Mouse (Mus musculus) hindbrain, embryonic 11.5 days (tissue): ENCODE data around the gene Adss. TPM values are rescaled to one million over a fixed set of nuclear protein-coding genes. Genes with fewer than 3 reads are reported as not detected.

ENCODE experiments used
- ATAC-seq: fragments of 200-750 bp; cut with Nextera tagmentation; 2 replicates; pipeline ENCODE4 v1.8.0; 2017; ENCODE audit warnings: mild to moderate bottlenecking, moderate TSS enrichment, moderate library complexity; ENCODE audit not compliant: low FRiP score
- DNase-seq: peaks from one replicate; pipeline ENCODE4 v3.0.0-alpha.2; 2015; ENCODE audit warnings: low spot score
- H3K27ac ChIP-seq: fragments of 300-500 bp; sonication (generic); 2 replicates; pipeline ENCODE4 v1.5.1; 2014; ENCODE audit warnings: mild to moderate bottlenecking, low read depth, low read length
- H3K27me3 ChIP-seq: fragments of 300-500 bp; sonication (generic); 2 replicates; pipeline ENCODE4 v1.6.1; 2014; ENCODE audit warnings: mild to moderate bottlenecking, low read length, moderate library complexity, mixed read lengths; ENCODE audit not compliant: control insufficient read depth, insufficient read depth
- H3K36me3 ChIP-seq: fragments of 300-500 bp; sonication (generic); 2 replicates; pipeline ENCODE4 v1.6.1; 2014; ENCODE audit warnings: mild to moderate bottlenecking, low read length, moderate library complexity, mixed read lengths; ENCODE audit not compliant: control insufficient read depth, insufficient read depth
- H3K4me1 ChIP-seq: fragments of 300-500 bp; sonication (generic); replicated peaks from 2 replicates; pipeline ENCODE4 v1.6.1; 2014; ENCODE audit warnings: low read length, mixed read lengths; ENCODE audit not compliant: control insufficient read depth, insufficient read depth
- H3K4me2 ChIP-seq: fragments of 300-500 bp; sonication (generic); replicated peaks from 2 replicates; pipeline ENCODE4 v1.6.1; 2014; ENCODE audit warnings: mild to moderate bottlenecking, low read depth, low read length
- H3K4me3 ChIP-seq: fragments of 300-500 bp; sonication (generic); 2 replicates; pipeline ENCODE4 v1.5.1; 2014; ENCODE audit warnings: low read depth, low read length
- H3K9ac ChIP-seq: fragments of 300-500 bp; sonication (generic); 2 replicates; pipeline ENCODE4 v1.6.1; 2014; ENCODE audit warnings: low read depth, low read length
- H3K9me3 ChIP-seq: fragments of 300-500 bp; sonication (generic); 2 replicates; pipeline ENCODE4 v1.6.1; 2016; ENCODE audit warnings: low read length; ENCODE audit not compliant: control insufficient read depth
- WGBS: fragments of 180-500 bp; shearing (Covaris S2); extraction: QIAGEN DNeasy Blood & Tissue Kit; methylation state at CpG from one replicate; pipeline ENCODE4 v1.1.7; 2014; 5-methylcytosine and 5-hydroxymethylcytosine counted together
- polyA plus RNA-seq: library from polyadenylated mRNA; unstranded; fragments of >200 nt; fragmentation: Nextera tagmentation; extraction: Ambion mirVana; gene quantifications from 2 replicates; pipeline ENCODE4 v1.2.1, GENCODE M21; 2014

The Adss gene
- polyA plus RNA-seq, 1 experiment from 2014 or later = 59.0 TPM

- Histone ChIP-seq H3K27me3 (no peaks in the 10 kb centered on the region), H3K27ac (no peak overlapping the region), H3K4me1 (no peaks in the 10 kb centered on the region), H3K4me3 (no peak overlapping the region), H3K36me3 (no peaks in the 10 kb centered on the region), H3K9ac (no peak overlapping the region), H3K4me2 (no peak overlapping the region), H3K9me3 (no peaks in the 10 kb centered on the region)
- ATAC-seq = no peak
- 84% methylated on average over 7 of the region's 7 CpGs for WGBS
- no peak for DNase-seq
Observed at GRCm38 (mm10) chr1:177717057-177717835, 79.1 kb downstream of the Adss start.

- H3K27ac ChIP-seq = no peak overlapping the region
- H3K4me1 ChIP-seq = no peaks in the 10 kb centered on the region
- ATAC-seq = no peak
- no peak overlapping the region for H3K9ac ChIP-seq
- no peak overlapping the region for H3K4me2 ChIP-seq
- WGBS = 87% methylated on average over 3 of the region's 3 CpGs
- no peaks in the 10 kb centered on the region for H3K36me3 ChIP-seq
- H3K27me3 ChIP-seq = no peaks in the 10 kb centered on the region
- no peak overlapping the region for H3K4me3 ChIP-seq
- DNase-seq = no peak
- H3K9me3 ChIP-seq = no peaks in the 10 kb centered on the region
Observed at GRCm38 (mm10) chr1:177716448-177716847, 79.9 kb downstream of the Adss start.

DNA sequence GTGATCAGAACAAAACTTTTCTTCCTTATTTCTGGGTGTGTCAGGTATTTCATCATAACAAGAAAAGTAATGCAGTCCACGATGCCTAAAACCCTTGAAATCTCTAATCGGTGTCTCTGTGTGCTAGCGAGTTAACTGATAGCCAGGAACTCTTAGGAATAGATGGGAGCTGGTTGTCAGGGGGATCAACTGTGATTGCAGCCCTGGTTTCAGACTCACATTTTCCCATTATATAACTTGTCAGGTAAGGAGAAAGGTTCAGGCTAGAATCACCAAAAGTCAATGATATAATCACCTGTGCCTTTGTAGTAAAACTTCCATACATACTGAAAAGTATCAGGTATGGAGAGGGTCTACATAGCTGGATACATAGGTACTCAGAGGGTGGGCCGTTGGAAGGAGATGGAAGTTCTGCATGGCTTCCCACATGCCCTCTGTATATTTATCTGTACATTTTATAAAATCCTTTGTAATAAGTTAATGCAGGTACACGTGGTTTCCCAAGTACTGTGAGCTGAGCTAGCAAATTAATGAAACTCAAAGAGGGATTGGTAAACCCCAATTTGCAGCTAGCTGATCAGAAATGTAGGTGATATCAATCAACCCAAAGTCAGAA lies 81.8 kb downstream of the Adss start:
- ATAC-seq (no peak), DNase-seq (no peak)
- no peak overlapping the region for H3K9ac ChIP-seq
- H3K27ac ChIP-seq = no peak overlapping the region
- no peak overlapping the region for H3K4me3 ChIP-seq
- H3K27me3 ChIP-seq = no peaks in the 10 kb centered on the region
- no peaks in the 10 kb centered on the region for H3K4me1 ChIP-seq
- H3K36me3 ChIP-seq = no peaks in the 10 kb centered on the region
- 87% methylated on average over 5 of the region's 5 CpGs for WGBS
- H3K9me3 ChIP-seq = no peaks in the 10 kb centered on the region
- H3K4me2 ChIP-seq = no peak overlapping the region

- no peak overlapping the region for H3K27ac ChIP-seq
Observed at GRCm38 (mm10) chr1:177713635-177714396, 82.5 kb downstream of the Adss start.

More at GRCm38 (mm10) chr1:177713635-177714396, 82.5 kb downstream of the Adss start:
- Histone ChIP-seq H3K4me2 (no peak overlapping the region), H3K4me1 (no peaks in the 10 kb centered on the region), H3K4me3 (no peak overlapping the region), H3K9ac (no peak overlapping the region), H3K36me3 (no peaks in the 10 kb centered on the region), H3K9me3 (no peaks in the 10 kb centered on the region), H3K27me3 (no peaks in the 10 kb centered on the region)
- no peak for ATAC-seq
- no peak for DNase-seq
- WGBS = 88% methylated on average over 3 of the region's 3 CpGs

Other genes starting within 250 kb of the Adss start
- not detected in 2 replicates for gene 1700016C15Rik, start 66.7 kb downstream of the Adss start, polyA plus RNA-seq
- 0.15 and 0.32 TPM in 2 replicates for gene Catspere2, start 186.9 kb upstream of the Adss start, polyA plus RNA-seq